ENCODE assay signal across 20 mouse cellular contexts in genomic region chr19:46310312-46310865, GRCm38 (mm10). TPM values are rescaled to one million over a fixed set of nuclear protein-coding genes. Genes with fewer than 3 reads are reported as not detected.
DNase-seq lines count a peak whose midpoint lies in the region; ATAC-seq and TF ChIP-seq lines count a peak whose summit lies in the region.
"Had no signal": no experiment of that assay in that cellular context is flagged by ENCODE, and none has a peak within 500 bp of the region (broad histone marks: within the 10 kb centered on the region; RNA-seq: fewer than 3 reads in every experiment).

No protein-coding gene starts in this region.

- no peak overlapping the region for H3K4me2 ChIP-seq in midbrain, embryonic 11.5 days
- H3K4me2 ChIP-seq in midbrain, postnatal 0 days (ENCODE audit: low read depth, low read length, poor library complexity, severe bottlenecking): no peak overlapping the region
- no peak overlapping the region for H3K4me2 ChIP-seq in liver, embryonic 12.5 days
- H3K4me2 ChIP-seq: heart, embryonic 13.5 days; intestine, embryonic 15.5 days; neural tube, embryonic 15.5 days had no signal

- intact Hi-C loops in gastrocnemius, postnatal 14 days (cut with DNase I; ENCODE audit: low total_unique reads): no loop called here

- H3K9ac ChIP-seq in midbrain, embryonic 11.5 days (ENCODE audit: low read length): no peak overlapping the region
- H3K9ac ChIP-seq in midbrain, postnatal 0 days (replicated peaks; ENCODE audit: low read length, poor library complexity, severe bottlenecking): no peak overlapping the region
- 0 out of 2 replicates have a peak overlapping the region, but pooled peaks have one; percentile 14 for H3K9ac ChIP-seq in liver, embryonic 12.5 days
- H3K9ac ChIP-seq: heart, embryonic 13.5 days; intestine, embryonic 15.5 days; liver, embryonic 14.5 days; neural tube, embryonic 15.5 days had no signal

- no peaks in the 10 kb centered on the region for H3K9me3 ChIP-seq in midbrain, embryonic 11.5 days (ENCODE audit: control insufficient read depth, low read length)
- H3K9me3 ChIP-seq in midbrain, postnatal 0 days (ENCODE audit: low read length): no peaks in the 10 kb centered on the region
- no peaks in the 10 kb centered on the region for H3K9me3 ChIP-seq in liver, embryonic 12.5 days (replicated peaks)
- H3K9me3 ChIP-seq: heart, embryonic 13.5 days; intestine, embryonic 15.5 days; neural tube, embryonic 15.5 days had no signal

- 88% methylated on average over 12 of the region's 12 CpGs for WGBS in midbrain, embryonic 11.5 days
- WGBS in midbrain, postnatal 0 days: 89% methylated on average over 12 of the region's 12 CpGs
- 87% methylated on average over 12 of the region's 12 CpGs for WGBS in liver, embryonic 12.5 days (ENCODE audit: insufficient replicate concordance)

- no peak for TF ChIP-seq CTCF in midbrain, postnatal 0 days (IDR thresholded peaks at IDR 0.05)

- no peaks in the 10 kb centered on the region for H3K36me3 ChIP-seq in midbrain, embryonic 11.5 days (ENCODE audit: control insufficient read depth, insufficient read depth, low read length)
- peaks cover 44% of the 10 kb centered on the region for H3K36me3 ChIP-seq in midbrain, postnatal 0 days (ENCODE audit: insufficient read depth, low read length)
- H3K36me3 ChIP-seq in liver, embryonic 12.5 days: peaks cover 45% of the 10 kb centered on the region

- peaks cover 8% of the 10 kb centered on the region for H3K4me1 ChIP-seq in midbrain, embryonic 11.5 days (ENCODE audit: control insufficient read depth, insufficient read depth, low read length)
- H3K4me1 ChIP-seq in midbrain, postnatal 0 days (ENCODE audit: insufficient read depth, low read length): no peaks in the 10 kb centered on the region
- H3K4me1 ChIP-seq in liver, embryonic 12.5 days: peaks cover 67% of the 10 kb centered on the region

- no peak overlapping the region for H3K4me3 ChIP-seq in midbrain, embryonic 11.5 days (ENCODE audit: low read depth, low read length)
- no peak overlapping the region for H3K4me3 ChIP-seq in midbrain, postnatal 0 days (ENCODE audit: low read depth, low read length)
- H3K4me3 ChIP-seq in liver, embryonic 12.5 days: no peak overlapping the region
- H3K4me3 ChIP-seq: erythroblast, embryonic 14.5 days; heart, embryonic 13.5 days; intestine, embryonic 15.5 days; neural tube, embryonic 15.5 days had no signal

- DNase-seq in gastrocnemius, postnatal 10 days: peak; percentile 4
- no peak for DNase-seq in gastrocnemius, postnatal 14 days
- DNase-seq in midbrain, embryonic 11.5 days (ENCODE audit: low spot score, missing footprints): peak; percentile 71
- no peak for DNase-seq in midbrain, postnatal 0 days (ENCODE audit: low spot score)
- peak; percentile 11 to 22 for DNase-seq in cerebellum, postnatal 25 days
- no peak for DNase-seq in adipocyte (ENCODE audit: low spot score)
- DNase-seq: adrenal gland, postnatal 25 days; layer of hippocampus, adult 9-11 months; lung, postnatal 14 days; spleen, adult 18-20 months had no signal

- no peak for ATAC-seq in midbrain, embryonic 11.5 days (ENCODE audit: low FRiP score)
- no peak for ATAC-seq in midbrain, postnatal 0 days (ENCODE audit: low FRiP score)
- no peak for ATAC-seq in liver, embryonic 12.5 days
- ATAC-seq: CD4-positive, CD25-positive, alpha-beta regulatory T cell, adult 4 months; forebrain, embryonic 16.5 days; intestine, embryonic 15.5 days had no signal

- no peak overlapping the region for H3K27ac ChIP-seq in midbrain, embryonic 11.5 days (ENCODE audit: low read depth, low read length)
- H3K27ac ChIP-seq in midbrain, postnatal 0 days (ENCODE audit: low read depth, low read length): no peak overlapping the region
- H3K27ac ChIP-seq in liver, embryonic 12.5 days: no peak overlapping the region
- H3K27ac ChIP-seq: heart, embryonic 13.5 days; intestine, embryonic 15.5 days; kidney, postnatal 0 days; liver, embryonic 14.5 days; neural tube, embryonic 15.5 days; stomach, postnatal 0 days had no signal

- H3K27me3 ChIP-seq in midbrain, embryonic 11.5 days (ENCODE audit: control insufficient read depth, insufficient read depth, low read length): peaks cover 41% of the 10 kb centered on the region
- H3K27me3 ChIP-seq in midbrain, postnatal 0 days (ENCODE audit: insufficient read depth, low read length): peaks cover 6% of the 10 kb centered on the region; the same call in 1 of the 2 replicates
- H3K27me3 ChIP-seq in liver, embryonic 12.5 days (replicated peaks): peaks cover 61% of the 10 kb centered on the region

RNA-seq across cellular contexts. Expression of gene Nfkb2, which starts 6.3 kb away (rescaled TPM):
- total RNA-seq in gastrocnemius, postnatal 10 days (2021): 10 to 100 TPM; 10.4 to 14.3 TPM
- total RNA-seq in gastrocnemius, postnatal 14 days (2021): 10 to 100 TPM in 1 of 2 experiments, 1 to 10 TPM in 1; 9.6 to 10.4 TPM
- 3.2 and 3.9 TPM in 2 replicates for polyA plus RNA-seq in midbrain, embryonic 11.5 days (2014; fragmentation: Nextera tagmentation; extraction: Ambion mirVana)
- total RNA-seq in midbrain, postnatal 0 days (2014; rRNA removed): 3.1 and 4.5 TPM in 2 replicates
- 2.3 and 2.4 TPM in 2 replicates for polyA plus RNA-seq in midbrain, postnatal 0 days (2015; fragmentation: Nextera tagmentation; extraction: Ambion mirVana)
- 5.6 and 6.1 TPM in 2 replicates for polyA plus RNA-seq in liver, embryonic 12.5 days (2016; fragmentation: Nextera tagmentation; extraction: Ambion mirVana)

RNA-seq across cellular contexts. Expression of gene Psd, which starts 16.6 kb away (rescaled TPM):
- total RNA-seq in gastrocnemius, postnatal 10 days (2021): 1 to 10 TPM; 2.2 to 2.6 TPM
- 1 to 10 TPM; 1.4 to 1.9 TPM for total RNA-seq in gastrocnemius, postnatal 14 days (2021)
- polyA plus RNA-seq in midbrain, embryonic 11.5 days (2014; fragmentation: Nextera tagmentation; extraction: Ambion mirVana): 10.7 and 11.0 TPM in 2 replicates
- total RNA-seq in midbrain, postnatal 0 days (2014; rRNA removed): 471 and 481 TPM in 2 replicates
- 179 and 185 TPM in 2 replicates for polyA plus RNA-seq in midbrain, postnatal 0 days (2015; fragmentation: Nextera tagmentation; extraction: Ambion mirVana)
- polyA plus RNA-seq in liver, embryonic 12.5 days (2016; fragmentation: Nextera tagmentation; extraction: Ambion mirVana): 10.7 and 11.3 TPM in 2 replicates

RNA-seq across cellular contexts. Expression of gene Fbxl15, which starts 17.6 kb away (rescaled TPM):
- total RNA-seq in gastrocnemius, postnatal 10 days (2021): 1 to 10 TPM; 2.7 to 3.7 TPM
- 1 to 10 TPM; 2.4 to 2.8 TPM for total RNA-seq in gastrocnemius, postnatal 14 days (2021)
- 20.0 and 25.5 TPM in 2 replicates for polyA plus RNA-seq in midbrain, embryonic 11.5 days (2014; fragmentation: Nextera tagmentation; extraction: Ambion mirVana)
- 48.3 and 57.8 TPM in 2 replicates for total RNA-seq in midbrain, postnatal 0 days (2014; rRNA removed)
- 55.2 and 56.8 TPM in 2 replicates for polyA plus RNA-seq in midbrain, postnatal 0 days (2015; fragmentation: Nextera tagmentation; extraction: Ambion mirVana)
- polyA plus RNA-seq in liver, embryonic 12.5 days (2016; fragmentation: Nextera tagmentation; extraction: Ambion mirVana): 13.4 and 13.5 TPM in 2 replicates

RNA-seq across cellular contexts. Expression of gene Cuedc2, which starts 28.1 kb away (rescaled TPM):
- 10 to 100 TPM; 88.3 TPM for total RNA-seq in gastrocnemius, postnatal 10 days (2021)
- total RNA-seq in gastrocnemius, postnatal 14 days (2021): 10 to 100 TPM; 68.7 to 79.0 TPM
- polyA plus RNA-seq in midbrain, embryonic 11.5 days (2014; fragmentation: Nextera tagmentation; extraction: Ambion mirVana): 215 and 221 TPM in 2 replicates
- 157 and 177 TPM in 2 replicates for total RNA-seq in midbrain, postnatal 0 days (2014; rRNA removed)
- polyA plus RNA-seq in midbrain, postnatal 0 days (2015; fragmentation: Nextera tagmentation; extraction: Ambion mirVana): 314 and 337 TPM in 2 replicates
- polyA plus RNA-seq in liver, embryonic 12.5 days (2016; fragmentation: Nextera tagmentation; extraction: Ambion mirVana): 97.6 and 99.1 TPM in 2 replicates

RNA-seq across cellular contexts. Expression of gene Mfsd13a, which starts 30.5 kb away (rescaled TPM):
- total RNA-seq in gastrocnemius, postnatal 10 days (2021): 1 to 10 TPM; 1.2 to 1.5 TPM
- 1 to 10 TPM; 1.1 TPM for total RNA-seq in gastrocnemius, postnatal 14 days (2021)
- polyA plus RNA-seq in midbrain, embryonic 11.5 days (2014; fragmentation: Nextera tagmentation; extraction: Ambion mirVana): 4.3 and 5.5 TPM in 2 replicates
- total RNA-seq in midbrain, postnatal 0 days (2014; rRNA removed): 7.2 and 19.2 TPM in 2 replicates
- 10.6 and 11.4 TPM in 2 replicates for polyA plus RNA-seq in midbrain, postnatal 0 days (2015; fragmentation: Nextera tagmentation; extraction: Ambion mirVana)
- 13.2 and 14.5 TPM in 2 replicates for polyA plus RNA-seq in liver, embryonic 12.5 days (2016; fragmentation: Nextera tagmentation; extraction: Ambion mirVana)

Comparison
In these comparisons a context has a peak if more than half of its experiments do, and no peak if none do; other contexts are left out.
1. DNase-seq: peak in gastrocnemius, postnatal 10 days (single experiment), midbrain, embryonic 11.5 days (single experiment) and cerebellum, postnatal 25 days (2 of 2); none in gastrocnemius, postnatal 14 days (single experiment), midbrain, postnatal 0 days (single experiment) and adipocyte (single experiment).
2. RNA of gene Psd, which starts 16.6 kb away (total RNA-seq): 471 to 481 TPM in midbrain, postnatal 0 days; 2.2 to 2.6 TPM in gastrocnemius, postnatal 10 days and 1.4 to 1.9 TPM in gastrocnemius, postnatal 14 days; every median in the first group is over 100 times any median in the second.
3. RNA of gene Fbxl15, which starts 17.6 kb away (total RNA-seq): 48.3 to 57.8 TPM in midbrain, postnatal 0 days; 2.7 to 3.7 TPM in gastrocnemius, postnatal 10 days and 2.4 to 2.8 TPM in gastrocnemius, postnatal 14 days; every median in the first group is over 10 times any median in the second.